Mouse (Mus musculus): ENCODE data around the gene Pde9a. TPM values are rescaled to one million over a fixed set of nuclear protein-coding genes. Genes with fewer than 3 reads are reported as not detected.

The Pde9a gene
- polyA plus RNA-seq, 1 experiment from 2014 or later: 55.6 TPM

GRCm38 (mm10) chr17:31492416-31492815 is 106.4 kb downstream of the Pde9a start:
- Histone ChIP-seq H3K36me3 (ENCODE audit: control insufficient read depth, insufficient read depth) (peaks cover 6% of the 10 kb centered on the region; the same call in 1 of the 2 replicates), H3K9ac (replicated peaks; ENCODE audit: low read depth, low read length) (no peak overlapping the region), H3K27me3 (replicated peaks; ENCODE audit: control insufficient read depth, insufficient read depth, low read length) (no peaks in the 10 kb centered on the region), H3K27ac (ENCODE audit: low read length) (no peak overlapping the region), H3K9me3 (ENCODE audit: control insufficient read depth, low read length) (no peaks in the 10 kb centered on the region), H3K4me3 (replicated peaks; ENCODE audit: low read length) (no peak overlapping the region), H3K4me2 (ENCODE audit: low read length) (no peak overlapping the region), H3K4me1 (replicated peaks; ENCODE audit: control insufficient read depth, insufficient read depth, low read length) (no peaks in the 10 kb centered on the region)
- ATAC-seq: peak; percentile 88
- 0% methylated on average over 2 of the region's 2 CpGs for WGBS

- Histone ChIP-seq H3K9me3 (ENCODE audit: control insufficient read depth, low read length) (no peaks in the 10 kb centered on the region), H3K4me3 (replicated peaks; ENCODE audit: low read length) (no peak overlapping the region), H3K4me2 (ENCODE audit: low read length) (no peak overlapping the region), H3K4me1 (replicated peaks; ENCODE audit: control insufficient read depth, insufficient read depth, low read length) (no peaks in the 10 kb centered on the region), H3K36me3 (ENCODE audit: control insufficient read depth, insufficient read depth) (peaks cover 16% of the 10 kb centered on the region), H3K9ac (replicated peaks; ENCODE audit: low read depth, low read length) (no peak overlapping the region), H3K27ac (ENCODE audit: low read length) (no peak overlapping the region), H3K27me3 (replicated peaks; ENCODE audit: control insufficient read depth, insufficient read depth, low read length) (no peaks in the 10 kb centered on the region)
- ATAC-seq: no peak
- 100% methylated on average over 1 of the region's 1 CpGs for WGBS
Measured at GRCm38 (mm10) chr17:31494989-31495388, 109.0 kb downstream of the Pde9a start.

- Histone ChIP-seq H3K36me3 (ENCODE audit: control insufficient read depth, insufficient read depth) (peaks cover 22% of the 10 kb centered on the region), H3K4me2 (ENCODE audit: low read length) (no peak overlapping the region), H3K9me3 (ENCODE audit: control insufficient read depth, low read length) (no peaks in the 10 kb centered on the region), H3K4me1 (replicated peaks; ENCODE audit: control insufficient read depth, insufficient read depth, low read length) (no peaks in the 10 kb centered on the region), H3K4me3 (replicated peaks; ENCODE audit: low read length) (no peak overlapping the region), H3K27me3 (replicated peaks; ENCODE audit: control insufficient read depth, insufficient read depth, low read length) (no peaks in the 10 kb centered on the region), H3K27ac (ENCODE audit: low read length) (no peak overlapping the region), H3K9ac (replicated peaks; ENCODE audit: low read depth, low read length) (no peak overlapping the region)
- no peak for ATAC-seq
- 90% methylated on average over 6 of the region's 6 CpGs for WGBS
Measured at GRCm38 (mm10) chr17:31497726-31498125, 111.7 kb downstream of the Pde9a start.

- H3K27ac ChIP-seq (ENCODE audit: low read length): no peak overlapping the region
- H3K36me3 ChIP-seq (ENCODE audit: control insufficient read depth, insufficient read depth): peaks cover 28% of the 10 kb centered on the region
- ATAC-seq: no peak
- H3K9ac ChIP-seq (replicated peaks; ENCODE audit: low read depth, low read length): no peak overlapping the region
- no peaks in the 10 kb centered on the region for H3K27me3 ChIP-seq (replicated peaks; ENCODE audit: control insufficient read depth, insufficient read depth, low read length)
- no peak overlapping the region for H3K4me3 ChIP-seq (replicated peaks; ENCODE audit: low read length)
- no peaks in the 10 kb centered on the region for H3K4me1 ChIP-seq (replicated peaks; ENCODE audit: control insufficient read depth, insufficient read depth, low read length)
- no peak overlapping the region for H3K4me2 ChIP-seq (ENCODE audit: low read length)
- no peaks in the 10 kb centered on the region for H3K9me3 ChIP-seq (ENCODE audit: control insufficient read depth, low read length)
- WGBS: 95% methylated on average over 12 of the region's 12 CpGs
Measured at GRCm38 (mm10) chr17:31499725-31500124, 113.7 kb downstream of the Pde9a start.

- no peak for ATAC-seq
- Histone ChIP-seq H3K27ac (ENCODE audit: low read length) (no peak overlapping the region), H3K36me3 (ENCODE audit: control insufficient read depth, insufficient read depth) (peaks cover 28% of the 10 kb centered on the region), H3K27me3 (replicated peaks; ENCODE audit: control insufficient read depth, insufficient read depth, low read length) (no peaks in the 10 kb centered on the region), H3K9ac (replicated peaks; ENCODE audit: low read depth, low read length) (no peak overlapping the region), H3K4me3 (replicated peaks; ENCODE audit: low read length) (no peak overlapping the region), H3K4me2 (ENCODE audit: low read length) (no peak overlapping the region), H3K4me1 (replicated peaks; ENCODE audit: control insufficient read depth, insufficient read depth, low read length) (no peaks in the 10 kb centered on the region), H3K9me3 (ENCODE audit: control insufficient read depth, low read length) (no peaks in the 10 kb centered on the region)
- 95% methylated on average over 8 of the region's 8 CpGs for whole genome bisulfite sequencing
Measured at GRCm38 (mm10) chr17:31500416-31500815, 114.4 kb downstream of the Pde9a start.

GRCm38 (mm10) chr17:31500908-31501307 is 114.9 kb downstream of the Pde9a start:
- Histone ChIP-seq H3K4me3 (replicated peaks; ENCODE audit: low read length) (no peak overlapping the region), H3K36me3 (ENCODE audit: control insufficient read depth, insufficient read depth) (peaks cover 27% of the 10 kb centered on the region), H3K27me3 (replicated peaks; ENCODE audit: control insufficient read depth, insufficient read depth, low read length) (no peaks in the 10 kb centered on the region), H3K9ac (replicated peaks; ENCODE audit: low read depth, low read length) (no peak overlapping the region), H3K4me1 (replicated peaks; ENCODE audit: control insufficient read depth, insufficient read depth, low read length) (no peaks in the 10 kb centered on the region), H3K4me2 (ENCODE audit: low read length) (no peak overlapping the region), H3K9me3 (ENCODE audit: control insufficient read depth, low read length) (no peaks in the 10 kb centered on the region), H3K27ac (ENCODE audit: low read length) (no peak overlapping the region)
- 86% methylated on average over 3 of the region's 3 CpGs for WGBS
- ATAC-seq: no peak

- no peak overlapping the region for H3K4me3 ChIP-seq (replicated peaks; ENCODE audit: low read length)
- no peaks in the 10 kb centered on the region for H3K27me3 ChIP-seq (replicated peaks; ENCODE audit: control insufficient read depth, insufficient read depth, low read length)
- no peak for ATAC-seq
- no peaks in the 10 kb centered on the region for H3K4me1 ChIP-seq (replicated peaks; ENCODE audit: control insufficient read depth, insufficient read depth, low read length)
- no peak overlapping the region for H3K9ac ChIP-seq (replicated peaks; ENCODE audit: low read depth, low read length)
- 89% methylated on average over 12 of the region's 12 CpGs for WGBS
- no peak overlapping the region for H3K27ac ChIP-seq (ENCODE audit: low read length)
- H3K9me3 ChIP-seq (ENCODE audit: control insufficient read depth, low read length): no peaks in the 10 kb centered on the region
- H3K4me2 ChIP-seq (ENCODE audit: low read length): no peak overlapping the region
- peaks cover 22% of the 10 kb centered on the region for H3K36me3 ChIP-seq (ENCODE audit: control insufficient read depth, insufficient read depth)
Measured at GRCm38 (mm10) chr17:31502261-31502927, 116.4 kb downstream of the Pde9a start.

GRCm38 (mm10) chr17:31503337-31503736 is 117.3 kb downstream of the Pde9a start:
- no peaks in the 10 kb centered on the region for H3K9me3 ChIP-seq (ENCODE audit: control insufficient read depth, low read length)
- H3K27me3 ChIP-seq (replicated peaks; ENCODE audit: control insufficient read depth, insufficient read depth, low read length): no peaks in the 10 kb centered on the region
- ATAC-seq: no peak
- H3K9ac ChIP-seq (replicated peaks; ENCODE audit: low read depth, low read length): no peak overlapping the region
- peaks cover 13% of the 10 kb centered on the region for H3K36me3 ChIP-seq (ENCODE audit: control insufficient read depth, insufficient read depth)
- H3K4me2 ChIP-seq (ENCODE audit: low read length): no peak overlapping the region
- 94% methylated on average over 12 of the region's 12 CpGs for WGBS
- no peak overlapping the region for H3K4me3 ChIP-seq (replicated peaks; ENCODE audit: low read length)
- H3K27ac ChIP-seq (ENCODE audit: low read length): no peak overlapping the region
- no peaks in the 10 kb centered on the region for H3K4me1 ChIP-seq (replicated peaks; ENCODE audit: control insufficient read depth, insufficient read depth, low read length)

- Histone ChIP-seq H3K9ac (replicated peaks; ENCODE audit: low read depth, low read length) (no peak overlapping the region), H3K27ac (ENCODE audit: low read length) (no peak overlapping the region), H3K9me3 (ENCODE audit: control insufficient read depth, low read length) (no peaks in the 10 kb centered on the region), H3K4me3 (replicated peaks; ENCODE audit: low read length) (no peak overlapping the region), H3K36me3 (ENCODE audit: control insufficient read depth, insufficient read depth) (peaks cover 15% of the 10 kb centered on the region), H3K4me2 (ENCODE audit: low read length) (no peak overlapping the region), H3K4me1 (replicated peaks; ENCODE audit: control insufficient read depth, insufficient read depth, low read length) (no peaks in the 10 kb centered on the region), H3K27me3 (replicated peaks; ENCODE audit: control insufficient read depth, insufficient read depth, low read length) (no peaks in the 10 kb centered on the region)
- 77% methylated on average over 2 of the region's 2 CpGs for WGBS
- ATAC-seq: no peak
Measured at GRCm38 (mm10) chr17:31503936-31504335, 117.9 kb downstream of the Pde9a start.

GRCm38 (mm10) chr17:31505013-31505412 is 119.0 kb downstream of the Pde9a start:
- H3K27ac ChIP-seq (ENCODE audit: low read length): no peak overlapping the region

More at GRCm38 (mm10) chr17:31505013-31505412, 119.0 kb downstream of the Pde9a start:
- no peak overlapping the region for H3K9ac ChIP-seq (replicated peaks; ENCODE audit: low read depth, low read length)
- H3K4me3 ChIP-seq (replicated peaks; ENCODE audit: low read length): no peak overlapping the region
- H3K4me2 ChIP-seq (ENCODE audit: low read length): no peak overlapping the region
- peaks cover 14% of the 10 kb centered on the region for H3K36me3 ChIP-seq (ENCODE audit: control insufficient read depth, insufficient read depth)
- H3K27me3 ChIP-seq (replicated peaks; ENCODE audit: control insufficient read depth, insufficient read depth, low read length): no peaks in the 10 kb centered on the region
- no peak for ATAC-seq
- 40% methylated on average over 5 of the region's 5 CpGs for WGBS
- H3K9me3 ChIP-seq (ENCODE audit: control insufficient read depth, low read length): no peaks in the 10 kb centered on the region
- no peaks in the 10 kb centered on the region for H3K4me1 ChIP-seq (replicated peaks; ENCODE audit: control insufficient read depth, insufficient read depth, low read length)

Measured in forebrain, embryonic 16.5 days (tissue).